Mouse (Mus musculus) ES-E14 (cell line): ENCODE results near the gene Snrnp40.

Experiments
- HCFC1 ChIP-seq: IDR thresholded peaks from 2 replicates; pipeline ENCODE4 v1.6.1; 2012; ENCODE audit warnings: low read length, inconsistent platforms, borderline replicate concordance; ENCODE audit not compliant: insufficient read depth
- MAFK ChIP-seq: IDR thresholded peaks from 2 replicates; pipeline ENCODE4 v1.6.1; 2014; ENCODE audit warnings: mild to moderate bottlenecking, low read depth, low read length, inconsistent platforms; ENCODE audit not compliant: insufficient read depth
- ZC3H11A ChIP-seq: IDR thresholded peaks from 2 replicates; pipeline ENCODE4 v1.6.1; 2012; ENCODE audit warnings: low read depth, mild to moderate bottlenecking, inconsistent platforms, low read length, borderline replicate concordance
- ZNF384 ChIP-seq: IDR thresholded peaks from 2 replicates; pipeline ENCODE4 v1.6.1; 2012; ENCODE audit warnings: low read depth, low read length, inconsistent platforms

DNA sequence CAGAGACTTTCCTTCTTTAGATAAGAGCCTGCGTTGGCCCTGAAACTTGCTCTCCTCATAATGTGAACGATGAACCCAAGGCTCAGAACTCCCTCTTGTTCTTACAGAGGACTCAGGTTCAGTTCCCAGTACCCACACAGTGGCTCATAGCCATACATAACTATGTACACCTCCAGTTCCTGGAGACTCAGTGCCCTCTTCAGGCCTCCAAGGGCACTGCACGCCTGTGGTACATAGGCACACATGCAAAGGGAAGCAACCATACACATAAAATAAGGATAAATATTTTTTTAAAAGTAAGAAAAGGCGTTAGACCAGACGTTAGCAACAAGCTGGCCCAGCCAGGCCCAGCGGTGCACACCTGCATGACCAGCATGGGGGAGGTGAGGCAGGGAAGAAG lies 10.3 kb upstream of the Snrnp40 start:
- TF ChIP-seq MAFK (no peak), ZC3H11A (no peak), ZNF384 (no peak), HCFC1 (no peak)
